8 mouse cellular contexts compared by ENCODE assay signal in the genomic region with DNA sequence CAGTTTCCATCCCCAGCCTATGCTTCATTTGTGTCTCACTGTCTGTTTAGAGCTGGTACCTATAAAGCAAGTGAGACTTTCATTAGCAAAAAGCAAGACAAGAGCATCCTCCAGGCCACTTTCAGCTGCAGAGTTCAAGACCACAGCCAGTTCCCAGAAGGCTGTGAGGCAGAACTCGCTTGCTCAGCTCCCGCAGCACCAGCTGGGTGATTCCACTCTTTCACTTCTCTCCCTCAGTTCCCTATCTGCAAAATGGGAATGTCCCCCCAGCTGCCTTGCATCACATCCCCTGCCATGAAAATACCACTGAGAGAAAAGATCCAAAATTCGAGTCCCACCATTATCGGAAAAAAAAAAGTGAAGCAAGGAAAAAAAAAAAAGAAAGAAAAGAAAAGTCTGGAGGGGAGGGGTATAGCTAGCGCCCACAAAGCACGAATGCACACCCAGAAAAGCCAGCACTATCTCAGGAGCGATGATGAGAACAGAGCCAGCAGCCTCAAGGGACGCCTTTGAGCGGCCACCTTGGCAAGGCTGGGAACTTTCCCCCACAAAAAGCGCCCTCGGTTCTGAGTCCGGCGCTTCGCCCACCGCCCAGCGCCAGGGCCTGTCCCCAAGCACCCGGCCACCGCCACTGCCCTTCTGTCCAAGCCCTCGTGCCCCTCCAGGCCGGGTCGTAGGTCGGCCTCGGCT. TPM values are rescaled to one million over a fixed set of nuclear protein-coding genes. Genes with fewer than 3 reads are reported as not detected.
DNase-seq lines count a peak whose midpoint lies in the region; ATAC-seq and TF ChIP-seq lines count a peak whose summit lies in the region.

No protein-coding gene starts in this region.

- ATAC-seq in forebrain, embryonic 16.5 days, result peak; percentile 22

- H3K9ac ChIP-seq in forebrain, embryonic 16.5 days (replicated peaks; ENCODE audit: low read depth, low read length), result peak overlapping the region; percentile 91

- peak overlapping the region; percentile 90 for H3K4me3 ChIP-seq in forebrain, embryonic 16.5 days (replicated peaks; ENCODE audit: low read length)
- peak overlapping the region; percentile 46 for H3K4me3 ChIP-seq in myocyte

- H3K4me2 ChIP-seq in forebrain, embryonic 16.5 days (ENCODE audit: low read length), result peak overlapping the region; percentile 88
- peak overlapping the region; percentile 84 for H3K4me2 ChIP-seq in myocyte (ENCODE audit: low read depth)

- H3K9me3 ChIP-seq in forebrain, embryonic 16.5 days (ENCODE audit: control insufficient read depth, low read length), result no peaks in the 10 kb centered on the region

- peak overlapping the region; percentile 91 for H3ac ChIP-seq in myocyte (ENCODE audit: control insufficient read depth, insufficient read length)

- intact Hi-C loops in left cerebral cortex, postnatal 10 days (cut with DNase I), result loop anchor here (2.0 to 5.0 kb wide), 2 partner anchors 98 to 104 kb away; partner anchors contain the start of gene Nup160

- H3K27ac ChIP-seq in forebrain, embryonic 16.5 days (ENCODE audit: low read length), result peak overlapping the region; percentile 80

- WGBS in forebrain, embryonic 16.5 days, result 2% methylated on average over 23 of the region's 23 CpGs

- no peaks in the 10 kb centered on the region for H3K36me3 ChIP-seq in forebrain, embryonic 16.5 days (ENCODE audit: control insufficient read depth, insufficient read depth)
- H3K36me3 ChIP-seq in myocyte (ENCODE audit: control insufficient read depth, insufficient read depth), result no peaks in the 10 kb centered on the region

- peaks cover 6% of the 10 kb centered on the region for H3K79me2 ChIP-seq in myocyte (ENCODE audit: control insufficient read depth, insufficient read depth)

- TF ChIP-seq POLR2A in myocyte (IDR thresholded peaks at IDR 0.05; ENCODE audit: insufficient read length, low read depth), result no peak

- no peaks in the 10 kb centered on the region for H3K27me3 ChIP-seq in forebrain, embryonic 16.5 days (replicated peaks; ENCODE audit: control insufficient read depth, insufficient read depth, low read length)
- no peaks in the 10 kb centered on the region for H3K27me3 ChIP-seq in myocyte (ENCODE audit: control insufficient read depth, insufficient read depth, insufficient read length)

- peaks cover 6% of the 10 kb centered on the region for H3K4me1 ChIP-seq in forebrain, embryonic 16.5 days (replicated peaks; ENCODE audit: control insufficient read depth, insufficient read depth, low read length)

- peak; percentile 53 for DNase-seq in cerebellum, adult 9-10 months
- no peak for DNase-seq in cerebellum, postnatal 4 days (ENCODE audit: low spot score in 2 of 2)
- DNase-seq in spleen, postnatal 36 days (ENCODE audit: low spot score in 2 of 2), result peak; percentile 59 to 61
- no peak for DNase-seq in spleen, adult 12 weeks (ENCODE audit: low spot score)
- DNase-seq in kidney, postnatal 10 days, result peak; percentile 38
- no peak for DNase-seq in left cerebral cortex, postnatal 10 days (ENCODE audit: extremely low spot score in 1 of 2, low spot score in 2 of 2)

TF ChIP-seq in myocyte, 11 proteins besides CTCF, POLR2A, EP300 and RAD21:
- TF ChIP-seq MYOG (IDR thresholded peaks at IDR 0.05; ENCODE audit: control insufficient read depth in 1 of 3, insufficient read depth in 1 of 3, insufficient read length in 2 of 3, low read depth in 2 of 3) (no peak), TCF3 (IDR thresholded peaks at IDR 0.05; ENCODE audit: insufficient read length, low read depth) (no peak)

RNA-seq across cellular contexts. Expression of gene Ptprj, which starts 1.3 kb away (rescaled TPM):
- 3.9 and 4.6 TPM in 2 replicates for polyA plus RNA-seq in forebrain, embryonic 16.5 days (2015; fragmentation: Nextera tagmentation; extraction: Ambion mirVana)
- polyA plus RNA-seq in myocyte (2012; fragmentation: generic; extraction: Trizol), result 1.6 TPM
- 10 to 100 TPM; 72.8 to 78.4 TPM for total RNA-seq in left cerebral cortex, postnatal 10 days (2021)

Comparison
In these comparisons a context has a peak if more than half of its experiments do, and no peak if none do; other contexts are left out.
1. DNase-seq: peak in cerebellum, adult 9-10 months (single experiment), spleen, postnatal 36 days (2 of 2) and kidney, postnatal 10 days (single experiment); none in cerebellum, postnatal 4 days (0 of 2), spleen, adult 12 weeks (single experiment) and left cerebral cortex, postnatal 10 days (0 of 2).